Mouse (Mus musculus) heart, adult 2 months (tissue): ENCODE measurements around the gene Zbed5.

Experiments
- CTCF ChIP-seq: fragments of 200-600 bp; IDR thresholded peaks from 2 replicates; pipeline ENCODE4 v1.8.1; 2022; ENCODE audit warnings: antibody characterized with exemption, mild to moderate bottlenecking, moderate library complexity
- EP300 ChIP-seq: fragments of 200-500 bp; IDR thresholded peaks from 2 replicates; pipeline ENCODE4 v1.6.1; 2011; ENCODE audit warnings: low read depth, low read length, control low read depth; ENCODE audit not compliant: insufficient read depth
- POLR2A ChIP-seq: fragments of 200-500 bp; IDR thresholded peaks from 2 replicates; pipeline ENCODE4 v1.6.1; 2011; ENCODE audit warnings: mild to moderate bottlenecking, low read depth, low read length, control low read depth; ENCODE audit not compliant: insufficient read depth

- no peak for TF ChIP-seq CTCF
- TF ChIP-seq POLR2A = no peak
- TF ChIP-seq EP300 = no peak
Measured at GRCm38 (mm10) chr5:129921972-129922371, 26.4 kb downstream of the Zbed5 start.
